8 mouse cellular contexts compared by ENCODE assay signal in the genomic region with DNA sequence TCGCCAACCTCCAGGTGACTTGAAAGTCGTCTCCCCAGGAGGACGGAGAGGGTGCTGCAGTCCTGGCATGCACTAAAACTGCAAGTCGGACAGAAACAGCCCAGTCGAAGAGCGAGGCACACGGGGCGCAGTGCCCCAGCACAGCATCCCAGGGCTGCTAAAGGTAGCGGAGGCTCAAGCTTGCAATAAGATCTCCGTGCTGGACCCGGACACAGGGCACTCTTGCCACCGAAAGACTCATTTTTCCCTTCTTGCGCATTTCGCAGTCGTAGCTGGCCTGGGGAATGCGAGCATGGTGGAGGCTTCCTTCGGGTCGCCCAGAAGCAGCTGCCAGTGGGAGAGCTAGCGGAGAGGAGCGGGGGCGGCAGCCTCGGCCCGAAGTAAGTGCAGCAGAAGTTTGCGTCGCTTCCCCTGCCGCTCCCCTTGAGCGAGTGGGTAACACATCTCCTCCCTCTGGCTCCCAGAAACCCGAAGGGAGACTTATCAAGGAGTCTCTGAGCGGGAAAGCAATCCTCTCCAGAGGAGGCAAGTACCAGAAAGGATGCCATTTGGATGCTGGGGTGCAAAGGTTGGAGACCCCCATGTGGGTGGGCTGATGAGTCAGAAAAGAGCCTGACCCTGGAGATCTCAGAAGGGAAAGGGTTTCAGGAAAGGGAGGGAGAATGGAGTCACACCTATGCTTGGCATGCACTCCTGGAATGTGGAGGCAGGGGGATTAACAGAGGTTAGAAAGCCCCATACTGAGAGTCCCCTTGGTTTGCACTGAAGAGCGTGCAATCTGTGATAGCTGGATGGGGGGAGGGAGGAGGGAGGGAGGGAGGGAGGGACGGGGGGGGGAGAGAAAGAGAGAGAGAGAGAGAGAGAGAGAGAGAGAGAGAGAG. TPM values are rescaled to one million over a fixed set of nuclear protein-coding genes. Genes with fewer than 3 reads are reported as not detected.
DNase-seq lines count a peak whose midpoint lies in the region; ATAC-seq and TF ChIP-seq lines count a peak whose summit lies in the region.

No protein-coding gene starts in this region.

- WGBS in embryonic facial prominence, embryonic 10.5 days = under 1% methylated on average over 31 of the region's 31 CpGs
- under 1% methylated on average over 30 of the region's 31 CpGs for WGBS in hindbrain, postnatal 0 days
- WGBS in liver, postnatal 0 days (ENCODE audit: insufficient replicate concordance) = 3% methylated on average over 30 of the region's 31 CpGs

- H3K4me1 ChIP-seq in embryonic facial prominence, embryonic 10.5 days = peaks cover 23% of the 10 kb centered on the region
- no peaks in the 10 kb centered on the region; the same call in 1 of the 2 replicates for H3K4me1 ChIP-seq in hindbrain, postnatal 0 days (ENCODE audit: insufficient read depth, low read length)
- H3K4me1 ChIP-seq in liver, postnatal 0 days (ENCODE audit: insufficient read depth) = no peaks in the 10 kb centered on the region

- peaks cover 55% of the 10 kb centered on the region for H3K27me3 ChIP-seq in embryonic facial prominence, embryonic 10.5 days (replicated peaks; ENCODE audit: low read depth, poor library complexity, severe bottlenecking)
- H3K27me3 ChIP-seq in hindbrain, postnatal 0 days (ENCODE audit: insufficient read depth, low read length) = no peaks in the 10 kb centered on the region; the same call in 1 of the 2 replicates
- peaks cover 19% of the 10 kb centered on the region for H3K27me3 ChIP-seq in liver, postnatal 0 days (ENCODE audit: insufficient read depth, low read length)

- no peak for TF ChIP-seq EP300 in liver, postnatal 0 days (IDR thresholded peaks at IDR 0.05; ENCODE audit: low read depth)

- peak overlapping the region; percentile 45 for H3K9ac ChIP-seq in hindbrain, postnatal 0 days (replicated peaks; ENCODE audit: low read length)
- no peak overlapping the region for H3K9ac ChIP-seq in liver, postnatal 0 days (replicated peaks)

- no peak for TF ChIP-seq CTCF in hindbrain, postnatal 0 days (IDR thresholded peaks at IDR 0.05; ENCODE audit: low read depth)
- TF ChIP-seq CTCF in liver, postnatal 0 days (IDR thresholded peaks at IDR 0.05; ENCODE audit: low read depth) = no peak

- ATAC-seq in hindbrain, postnatal 0 days = peak; percentile 79
- no peak for ATAC-seq in liver, postnatal 0 days

- H3K36me3 ChIP-seq in embryonic facial prominence, embryonic 10.5 days (replicated peaks) = no peaks in the 10 kb centered on the region
- no peaks in the 10 kb centered on the region for H3K36me3 ChIP-seq in hindbrain, postnatal 0 days (ENCODE audit: insufficient read depth, low read length)
- no peaks in the 10 kb centered on the region for H3K36me3 ChIP-seq in liver, postnatal 0 days (replicated peaks; ENCODE audit: insufficient read depth, low read length)

- peak overlapping the region; percentile 69 for H3K4me3 ChIP-seq in embryonic facial prominence, embryonic 10.5 days
- H3K4me3 ChIP-seq in hindbrain, postnatal 0 days (ENCODE audit: low read length) = peak overlapping the region; percentile 65
- no peak overlapping the region for H3K4me3 ChIP-seq in liver, postnatal 0 days (ENCODE audit: low read depth, low read length)

- H3K27ac ChIP-seq in embryonic facial prominence, embryonic 10.5 days (replicated peaks) = peak overlapping the region; percentile 24; the same call in 1 of the 2 replicates
- H3K27ac ChIP-seq in hindbrain, postnatal 0 days = no peak overlapping the region
- no peak overlapping the region for H3K27ac ChIP-seq in liver, postnatal 0 days (ENCODE audit: low read depth)

- H3K4me2 ChIP-seq in hindbrain, postnatal 0 days (ENCODE audit: low read depth, low read length) = peak overlapping the region; percentile 97
- peak overlapping the region; percentile 32; the same call in 1 of the 2 replicates for H3K4me2 ChIP-seq in liver, postnatal 0 days (ENCODE audit: low read depth, low read length)

- H3K9me3 ChIP-seq in embryonic facial prominence, embryonic 10.5 days = no peaks in the 10 kb centered on the region
- H3K9me3 ChIP-seq in hindbrain, postnatal 0 days (ENCODE audit: low read length) = no peaks in the 10 kb centered on the region
- H3K9me3 ChIP-seq in liver, postnatal 0 days (ENCODE audit: low read length) = no peaks in the 10 kb centered on the region

- DNase-seq in layer of hippocampus, adult 18-20 months (ENCODE audit: low spot score in 2 of 2) = peak; percentile 24 to 43
- DNase-seq in layer of hippocampus, adult 9-10 months (ENCODE audit: low spot score) = no peak
- DNase-seq in embryonic facial prominence, embryonic 10.5 days (ENCODE audit: low spot score) = no peak
- DNase-seq in hindbrain, postnatal 0 days (ENCODE audit: low spot score) = peak; percentile 28
- no peak for DNase-seq in liver, postnatal 0 days
- DNase-seq in gastrocnemius, adult 8-10 months (ENCODE audit: low spot score in 2 of 2) = no peak
- no peak for DNase-seq in adrenal gland, adult 2 months
- DNase-seq in ovary, postnatal 36 days (ENCODE audit: low spot score) = no peak

RNA-seq across cellular contexts. Expression of gene Etl4, which starts 0.6 kb away (rescaled TPM):
- total RNA-seq in layer of hippocampus, adult 18-20 months (2021) = 10 to 100 TPM; 71.2 to 87.3 TPM
- 25.8 and 26.1 TPM in 2 replicates for polyA plus RNA-seq in embryonic facial prominence, embryonic 10.5 days (2016; fragmentation: Nextera tagmentation; extraction: Ambion mirVana)
- total RNA-seq in hindbrain, postnatal 0 days (2014; rRNA removed) = 13.8 and 14.8 TPM in 2 replicates
- polyA plus RNA-seq in hindbrain, postnatal 0 days (2015; fragmentation: Nextera tagmentation; extraction: Ambion mirVana) = 4.8 and 6.4 TPM in 2 replicates
- 1.5 and 1.6 TPM in 2 replicates for polyA plus RNA-seq in liver, postnatal 0 days (2015; fragmentation: Nextera tagmentation; extraction: Ambion mirVana)
- total RNA-seq in gastrocnemius, adult 8-10 months (2022) = 10 to 100 TPM; 55.0 to 90.5 (median 65.9) TPM
- total RNA-seq in adrenal gland, adult 2 months (2021) = 10 to 100 TPM; 23.3 to 29.4 TPM
- polyA plus RNA-seq in adrenal gland, adult 2 months (2012; rRNA removed) = 10.1 and 10.2 TPM in 2 replicates

Comparison
In these comparisons a context has a peak if more than half of its experiments do, and no peak if none do; other contexts are left out.
1. DNase-seq: peak in layer of hippocampus, adult 18-20 months (2 of 2) and hindbrain, postnatal 0 days (single experiment); none in layer of hippocampus, adult 9-10 months (single experiment), embryonic facial prominence, embryonic 10.5 days (single experiment), liver, postnatal 0 days (single experiment), gastrocnemius, adult 8-10 months (0 of 2), adrenal gland, adult 2 months (single experiment) and ovary, postnatal 36 days (single experiment).